In genomic region chr13:32480029-32480428, GRCm38 (mm10) we compare ENCODE assay signal across 20 mouse cellular contexts.
DNase-seq lines count a peak whose midpoint lies in the region; ATAC-seq and TF ChIP-seq lines count a peak whose summit lies in the region.
"Had no signal": no experiment of that assay in that cellular context is flagged by ENCODE, and none has a peak within 500 bp of the region (broad histone marks: within the 10 kb centered on the region; RNA-seq: fewer than 3 reads in every experiment).

No protein-coding gene starts in this region.

- H3K4me3 ChIP-seq in kidney, embryonic 14.5 days (ENCODE audit: low read length) = no peak overlapping the region
- no peak overlapping the region for H3K4me3 ChIP-seq in embryonic fibroblast, embryonic 13.5 days (ENCODE audit: insufficient read depth, low read length)
- H3K4me3 ChIP-seq: erythroblast, embryonic 14.5 days; hindbrain, embryonic 12.5 days; left cerebral cortex, adult 2 months; limb, embryonic 12.5 days; midbrain, embryonic 10.5 days had no signal

- 14% methylated on average over 4 of the region's 4 CpGs for WGBS in kidney, embryonic 14.5 days

- no peak for TF ChIP-seq POLR2A in embryonic fibroblast, embryonic 13.5 days (IDR thresholded peaks at IDR 0.05; ENCODE audit: low read depth, low read length)

- H3K9me3 ChIP-seq in kidney, embryonic 14.5 days (ENCODE audit: control insufficient read depth, low read length) = no peaks in the 10 kb centered on the region
- H3K9me3 ChIP-seq: hindbrain, embryonic 12.5 days; limb, embryonic 12.5 days; midbrain, embryonic 10.5 days had no signal

- ATAC-seq in kidney, embryonic 14.5 days (ENCODE audit: low FRiP score, low TSS enrichment) = 0 out of 2 replicates have a peak, but pooled peaks have one; percentile 8
- ATAC-seq: forebrain, embryonic 14.5 days had no signal

- H3K27ac ChIP-seq in kidney, embryonic 14.5 days (ENCODE audit: low read depth, low read length) = peak overlapping the region; percentile 53; the same call in 1 of the 2 replicates
- H3K27ac ChIP-seq in embryonic fibroblast, embryonic 13.5 days (ENCODE audit: insufficient read depth, low read length) = peak overlapping the region; percentile 76
- H3K27ac ChIP-seq: hindbrain, embryonic 12.5 days; left cerebral cortex, adult 2 months; liver, embryonic 14.5 days; midbrain, embryonic 10.5 days; stomach, postnatal 0 days had no signal

- TF ChIP-seq CTCF in embryonic fibroblast, embryonic 13.5 days (IDR thresholded peaks at IDR 0.05; ENCODE audit: borderline replicate concordance, insufficient read depth, low read length) = no peak

- H3K4me1 ChIP-seq in kidney, embryonic 14.5 days (ENCODE audit: control insufficient read depth, insufficient read depth, low read length) = peaks cover 28% of the 10 kb centered on the region
- peaks cover 17% of the 10 kb centered on the region for H3K4me1 ChIP-seq in embryonic fibroblast, embryonic 13.5 days (ENCODE audit: control insufficient read depth, insufficient read depth, low read length)

- no peaks in the 10 kb centered on the region for H3K27me3 ChIP-seq in kidney, embryonic 14.5 days (ENCODE audit: control insufficient read depth, insufficient read depth, low read length)
- H3K27me3 ChIP-seq: hindbrain, embryonic 12.5 days had no signal

- peak; percentile 36 for DNase-seq in gastrocnemius, adult 18-20 months (ENCODE audit: low spot score)
- DNase-seq in gastrocnemius, postnatal 4 days (ENCODE audit: low spot score in 2 of 2) = no peak
- DNase-seq in kidney, postnatal 25 days = no peak
- peak; percentile 58 for DNase-seq in embryo, embryonic 10.5 days (ENCODE audit: low spot score)
- no peak for DNase-seq in natural killer cell, adult 2 months (ENCODE audit: low spot score in 2 of 2)
- DNase-seq in left cerebral cortex, adult 11 months (ENCODE audit: low spot score) = no peak
- DNase-seq: adrenal gland, adult 8-10 months; cerebellum, adult 11-12 months; lung, postnatal 36 days; thymus, postnatal 36 days had no signal

- H3K9ac ChIP-seq in kidney, embryonic 14.5 days (ENCODE audit: low read depth, low read length) = no peak overlapping the region
- H3K9ac ChIP-seq: hindbrain, embryonic 12.5 days; limb, embryonic 12.5 days; liver, embryonic 14.5 days had no signal

- no peaks in the 10 kb centered on the region for H3K36me3 ChIP-seq in kidney, embryonic 14.5 days (ENCODE audit: control insufficient read depth, insufficient read depth, low read length)
- H3K36me3 ChIP-seq: hindbrain, embryonic 12.5 days; limb, embryonic 12.5 days; midbrain, embryonic 10.5 days had no signal

- H3K4me2 ChIP-seq in kidney, embryonic 14.5 days (replicated peaks; ENCODE audit: low read depth, low read length) = no peak overlapping the region
- H3K4me2 ChIP-seq: hindbrain, embryonic 12.5 days; limb, embryonic 12.5 days had no signal

Comparison
In these comparisons a context has a peak if more than half of its experiments do, and no peak if none do; other contexts are left out.
1. DNase-seq: peak in gastrocnemius, adult 18-20 months (single experiment) and embryo, embryonic 10.5 days (single experiment); none in gastrocnemius, postnatal 4 days (0 of 2), kidney, postnatal 25 days (0 of 2), natural killer cell, adult 2 months (0 of 2) and left cerebral cortex, adult 11 months (single experiment).